Mouse (Mus musculus) liver, adult 2 months (tissue): Measurements from ENCODE around the gene Aspdh.

Experiments used
- CTCF ChIP-seq: fragments of 200-500 bp; IDR thresholded peaks from 2 replicates; pipeline ENCODE4 v1.5.1; 2011; ENCODE audit warnings: low read depth, low read length, control low read depth
- POLR2A ChIP-seq: fragments of 200-500 bp; IDR thresholded peaks from 2 replicates; pipeline ENCODE4 v1.6.1; 2011; ENCODE audit warnings: low read length, control low read depth; ENCODE audit not compliant: insufficient read depth; ENCODE audit errors: extremely low read depth

DNA sequence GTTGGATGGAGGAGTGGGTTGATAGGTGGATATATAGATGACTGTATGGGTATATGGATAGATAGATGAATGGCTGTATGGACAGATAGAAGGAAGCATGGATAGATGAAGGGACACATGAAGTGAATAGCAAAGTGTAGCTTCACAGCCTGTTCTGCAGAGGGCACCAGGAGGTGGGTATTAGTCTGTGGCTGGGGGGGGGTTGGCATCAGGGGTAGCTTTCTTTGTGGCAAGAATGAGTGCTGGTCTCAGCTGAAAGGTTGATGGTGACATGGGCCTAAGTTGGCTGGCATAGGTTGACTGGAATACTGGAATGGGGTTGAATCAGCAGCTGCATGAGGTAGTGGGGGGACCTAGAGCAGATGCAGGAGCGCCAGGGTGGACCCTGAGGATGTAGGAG lies 24.0 kb upstream of the Aspdh start:
- TF ChIP-seq CTCF (no peak), POLR2A (no peak)
